Mouse (Mus musculus): ENCODE measurements around the gene Zfand3. TPM values are rescaled to one million over a fixed set of nuclear protein-coding genes. Genes with fewer than 3 reads are reported as not detected.

Zfand3 gene
- polyA plus RNA-seq, 1 experiment = not detected

- Histone ChIP-seq H3K27ac (ENCODE audit: insufficient read depth, low read depth, low read length) (no peak overlapping the region), H3K4me1 (ENCODE audit: control insufficient read depth, insufficient read depth, low read length) (peaks cover 3% of the 10 kb centered on the region; the same call in 1 of the 2 replicates), H3K4me3 (ENCODE audit: insufficient read depth, low read depth, low read length) (no peak overlapping the region)
- WGBS = 69% methylated on average over 4 of the region's 4 CpGs
- TF ChIP-seq POLR2A (IDR thresholded peaks at IDR 0.05; ENCODE audit: insufficient read depth, low read depth, low read length) = no peak
- no peak for TF ChIP-seq CTCF (IDR thresholded peaks at IDR 0.05; ENCODE audit: insufficient read depth, low read depth, low read length)
Measured at GRCm38 (mm10) chr17:30097677-30098076, 93.1 kb downstream of the Zfand3 start.

GRCm38 (mm10) chr17:30099670-30100069 is 95.1 kb downstream of the Zfand3 start:
- WGBS = 80% methylated on average over 2 of the region's 2 CpGs
- H3K4me1 ChIP-seq (ENCODE audit: control insufficient read depth, insufficient read depth, low read length) = peaks cover 6% of the 10 kb centered on the region
- H3K4me3 ChIP-seq (ENCODE audit: insufficient read depth, low read depth, low read length) = no peak overlapping the region
- TF ChIP-seq CTCF (IDR thresholded peaks at IDR 0.05; ENCODE audit: insufficient read depth, low read depth, low read length) = no peak
- TF ChIP-seq POLR2A (IDR thresholded peaks at IDR 0.05; ENCODE audit: insufficient read depth, low read depth, low read length) = no peak
- H3K27ac ChIP-seq (ENCODE audit: insufficient read depth, low read depth, low read length) = no peak overlapping the region

- TF ChIP-seq POLR2A (IDR thresholded peaks at IDR 0.05; ENCODE audit: insufficient read depth, low read depth, low read length) (no peak), CTCF (IDR thresholded peaks at IDR 0.05; ENCODE audit: insufficient read depth, low read depth, low read length) (no peak)
- Histone ChIP-seq H3K4me1 (ENCODE audit: control insufficient read depth, insufficient read depth, low read length) (peaks cover 7% of the 10 kb centered on the region), H3K4me3 (ENCODE audit: insufficient read depth, low read depth, low read length) (no peak overlapping the region), H3K27ac (ENCODE audit: insufficient read depth, low read depth, low read length) (no peak overlapping the region)
Measured at GRCm38 (mm10) chr17:30101801-30102200, 97.3 kb downstream of the Zfand3 start.

- Histone ChIP-seq H3K4me3 (ENCODE audit: insufficient read depth, low read depth, low read length) (no peak overlapping the region), H3K4me1 (ENCODE audit: control insufficient read depth, insufficient read depth, low read length) (peaks cover 5% of the 10 kb centered on the region; the same call in 1 of the 2 replicates), H3K27ac (ENCODE audit: insufficient read depth, low read depth, low read length) (no peak overlapping the region)
- WGBS = 97% methylated on average over 5 of the region's 5 CpGs
- no peak for TF ChIP-seq POLR2A (IDR thresholded peaks at IDR 0.05; ENCODE audit: insufficient read depth, low read depth, low read length)
- TF ChIP-seq CTCF (IDR thresholded peaks at IDR 0.05; ENCODE audit: insufficient read depth, low read depth, low read length) = no peak
Measured at GRCm38 (mm10) chr17:30103005-30103404, 98.5 kb downstream of the Zfand3 start.

- TF ChIP-seq CTCF (IDR thresholded peaks at IDR 0.05; ENCODE audit: insufficient read depth, low read depth, low read length) (no peak), POLR2A (IDR thresholded peaks at IDR 0.05; ENCODE audit: insufficient read depth, low read depth, low read length) (no peak)
- no peak overlapping the region for H3K4me3 ChIP-seq (ENCODE audit: insufficient read depth, low read depth, low read length)
- peaks cover 5% of the 10 kb centered on the region; the same call in 1 of the 2 replicates for H3K4me1 ChIP-seq (ENCODE audit: control insufficient read depth, insufficient read depth, low read length)
- WGBS = 80% methylated on average over 4 of the region's 4 CpGs
- no peak overlapping the region for H3K27ac ChIP-seq (ENCODE audit: insufficient read depth, low read depth, low read length)
Measured at GRCm38 (mm10) chr17:30103641-30104165, 99.2 kb downstream of the Zfand3 start.

- no peak overlapping the region for H3K27ac ChIP-seq (ENCODE audit: insufficient read depth, low read depth, low read length)
- peaks cover 5% of the 10 kb centered on the region; the same call in 1 of the 2 replicates for H3K4me1 ChIP-seq (ENCODE audit: control insufficient read depth, insufficient read depth, low read length)
- TF ChIP-seq POLR2A (IDR thresholded peaks at IDR 0.05; ENCODE audit: insufficient read depth, low read depth, low read length) = no peak
- TF ChIP-seq CTCF (IDR thresholded peaks at IDR 0.05; ENCODE audit: insufficient read depth, low read depth, low read length) = no peak
- H3K4me3 ChIP-seq (ENCODE audit: insufficient read depth, low read depth, low read length) = no peak overlapping the region
- WGBS = 91% methylated on average over 3 of the region's 3 CpGs
Measured at GRCm38 (mm10) chr17:30105369-30105768, 100.8 kb downstream of the Zfand3 start.

GRCm38 (mm10) chr17:30110678-30111077 is 106.1 kb downstream of the Zfand3 start:
- no peak for TF ChIP-seq POLR2A (IDR thresholded peaks at IDR 0.05; ENCODE audit: insufficient read depth, low read depth, low read length)
- TF ChIP-seq CTCF (IDR thresholded peaks at IDR 0.05; ENCODE audit: insufficient read depth, low read depth, low read length) = no peak
- Histone ChIP-seq H3K4me1 (ENCODE audit: control insufficient read depth, insufficient read depth, low read length) (peaks cover 8% of the 10 kb centered on the region; the same call in 1 of the 2 replicates), H3K4me3 (ENCODE audit: insufficient read depth, low read depth, low read length) (no peak overlapping the region), H3K27ac (ENCODE audit: insufficient read depth, low read depth, low read length) (no peak overlapping the region)
- 71% methylated on average over 7 of the region's 7 CpGs for WGBS

- TF ChIP-seq CTCF (IDR thresholded peaks at IDR 0.05; ENCODE audit: insufficient read depth, low read depth, low read length) = no peak
- TF ChIP-seq POLR2A (IDR thresholded peaks at IDR 0.05; ENCODE audit: insufficient read depth, low read depth, low read length) = no peak
- Histone ChIP-seq H3K27ac (ENCODE audit: insufficient read depth, low read depth, low read length) (no peak overlapping the region), H3K4me3 (ENCODE audit: insufficient read depth, low read depth, low read length) (no peak overlapping the region), H3K4me1 (ENCODE audit: control insufficient read depth, insufficient read depth, low read length) (peaks cover 12% of the 10 kb centered on the region; the same call in 1 of the 2 replicates)
- 82% methylated on average over 5 of the region's 5 CpGs for WGBS
Measured at GRCm38 (mm10) chr17:30111556-30111955, 107.0 kb downstream of the Zfand3 start.

GRCm38 (mm10) chr17:30112080-30112479 is 107.5 kb downstream of the Zfand3 start:
- Histone ChIP-seq H3K4me1 (ENCODE audit: control insufficient read depth, insufficient read depth, low read length) (peaks cover 16% of the 10 kb centered on the region; the same call in 1 of the 2 replicates), H3K4me3 (ENCODE audit: insufficient read depth, low read depth, low read length) (no peak overlapping the region), H3K27ac (ENCODE audit: insufficient read depth, low read depth, low read length) (no peak overlapping the region)
- TF ChIP-seq CTCF (IDR thresholded peaks at IDR 0.05; ENCODE audit: insufficient read depth, low read depth, low read length) = no peak
- TF ChIP-seq POLR2A (IDR thresholded peaks at IDR 0.05; ENCODE audit: insufficient read depth, low read depth, low read length) = no peak
- 72% methylated on average over 4 of the region's 4 CpGs for WGBS

Data from olfactory bulb, adult 2 months (tissue).